Mouse (Mus musculus) midbrain, embryonic 13.5 days (tissue): Measurements from ENCODE around the gene Psmb3. TPM values are rescaled to one million over a fixed set of nuclear protein-coding genes. Genes with fewer than 3 reads are reported as not detected.
"Not testable (repeated sequence)": the region's sequence is repeated elsewhere in the genome, so short reads cannot be mapped to it uniquely, and the experiment has no call there.

Source experiments
- ATAC-seq: fragments of 200-750 bp; cut with Nextera tagmentation; 2 replicates; pipeline ENCODE4 v1.8.0; 2017; ENCODE audit warnings: mild to moderate bottlenecking, moderate TSS enrichment, moderate library complexity
- H3K27ac ChIP-seq: fragments of 300-500 bp; sonication (generic); 2 replicates; pipeline ENCODE4 v1.5.1; 2015; ENCODE audit warnings: inconsistent platforms, mild to moderate bottlenecking, moderate library complexity
- H3K27me3 ChIP-seq: fragments of 300-500 bp; sonication (generic); 2 replicates; pipeline ENCODE4 v1.6.1; 2015; ENCODE audit warnings: mild to moderate bottlenecking, inconsistent platforms
- H3K36me3 ChIP-seq: fragments of 300-500 bp; sonication (generic); 2 replicates; pipeline ENCODE4 v1.6.1; 2015; ENCODE audit warnings: mild to moderate bottlenecking, inconsistent platforms
- H3K4me1 ChIP-seq: fragments of 300-500 bp; sonication (generic); replicated peaks from 2 replicates; pipeline ENCODE4 v1.6.1; 2015; ENCODE audit warnings: inconsistent platforms
- H3K4me2 ChIP-seq: fragments of 300-500 bp; sonication (generic); replicated peaks from 2 replicates; pipeline ENCODE4 v1.6.1; 2015; ENCODE audit warnings: moderate library complexity, mild to moderate bottlenecking, inconsistent platforms
- H3K4me3 ChIP-seq: fragments of 300-500 bp; sonication (generic); replicated peaks from 2 replicates; pipeline ENCODE4 v1.5.1; 2015; ENCODE audit warnings: mild to moderate bottlenecking, inconsistent platforms
- H3K9ac ChIP-seq: fragments of 300-500 bp; sonication (generic); replicated peaks from 2 replicates; pipeline ENCODE4 v1.6.1; 2015; ENCODE audit warnings: mild to moderate bottlenecking, inconsistent platforms
- H3K9me3 ChIP-seq: fragments of 300-500 bp; sonication (generic); 2 replicates; pipeline ENCODE4 v1.6.1; 2016; ENCODE audit warnings: mild to moderate bottlenecking, inconsistent platforms
- WGBS: fragments of 180-500 bp; shearing (Covaris S2); methylation state at CpG from one replicate; pipeline ENCODE4 v1.1.7; 2015; 5-methylcytosine and 5-hydroxymethylcytosine counted together
- polyA plus RNA-seq: library from polyadenylated mRNA; unstranded; fragments of >200 nt; fragmentation: Nextera tagmentation; extraction: Ambion mirVana; gene quantifications from 2 replicates; pipeline ENCODE4 v1.2.1, GENCODE M21; 2015

Gene Psmb3
- 503 and 505 TPM in 2 replicates for polyA plus RNA-seq

DNA sequence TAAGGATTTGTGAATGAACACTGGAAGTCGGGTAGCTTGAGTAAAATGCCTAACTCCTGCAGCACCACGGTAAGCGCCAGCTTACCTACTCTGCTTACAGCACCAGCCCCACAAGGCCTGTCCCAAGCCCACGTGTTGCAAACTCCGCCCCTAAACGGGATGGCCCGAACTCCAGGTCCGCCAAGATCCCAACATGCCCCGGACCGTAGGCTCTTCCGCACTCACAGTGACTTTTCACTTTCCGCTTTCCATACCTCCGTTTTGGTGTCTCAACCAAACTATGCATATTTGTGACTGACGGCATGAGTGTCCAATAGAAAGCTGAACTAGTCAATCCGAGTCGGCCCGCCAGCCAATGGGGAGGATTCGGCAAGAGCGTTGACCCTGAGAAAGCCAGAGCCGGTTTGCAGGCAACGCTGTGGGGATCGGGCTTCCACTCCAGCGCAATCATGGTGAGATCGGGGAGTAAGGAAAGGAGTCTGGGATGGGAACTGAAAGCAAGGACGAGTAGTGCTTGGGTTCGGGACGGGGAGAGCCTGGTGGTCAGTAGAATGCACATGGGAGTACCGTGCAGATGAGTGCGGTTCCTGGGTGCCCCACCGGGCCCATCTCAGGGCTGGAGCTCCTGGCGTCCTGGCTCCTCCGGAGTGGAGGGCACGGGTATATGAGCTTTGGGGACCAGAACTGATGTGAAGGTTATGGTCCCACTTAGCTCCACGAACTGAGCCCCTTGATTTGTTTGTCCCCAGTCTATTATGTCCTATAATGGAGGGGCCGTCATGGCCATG lies at the start of gene Psmb3:
Gene Psmb3 (plus strand): TSS at position 361 of the 788 bp plus-strand sequence.
- peak within 1 kb of the TSS; percentile 77 for H3K4me3 ChIP-seq
- ATAC-seq, result peak; percentile 90
- peak within 1 kb of the TSS; percentile 94 for H3K4me2 ChIP-seq
- H3K27ac ChIP-seq, result peak within 1 kb of the TSS; percentile 85
- no peaks in the 10 kb centered on the region for H3K9me3 ChIP-seq
- H3K4me1 ChIP-seq, result peaks cover 31% of the 10 kb centered on the region
- peaks cover 28% of the 10 kb centered on the region for H3K36me3 ChIP-seq
- no peaks in the 10 kb centered on the region for H3K27me3 ChIP-seq
- H3K9ac ChIP-seq, result peak within 1 kb of the TSS; percentile 88
- under 1% methylated on average over 35 of the region's 35 CpGs for WGBS

DNA sequence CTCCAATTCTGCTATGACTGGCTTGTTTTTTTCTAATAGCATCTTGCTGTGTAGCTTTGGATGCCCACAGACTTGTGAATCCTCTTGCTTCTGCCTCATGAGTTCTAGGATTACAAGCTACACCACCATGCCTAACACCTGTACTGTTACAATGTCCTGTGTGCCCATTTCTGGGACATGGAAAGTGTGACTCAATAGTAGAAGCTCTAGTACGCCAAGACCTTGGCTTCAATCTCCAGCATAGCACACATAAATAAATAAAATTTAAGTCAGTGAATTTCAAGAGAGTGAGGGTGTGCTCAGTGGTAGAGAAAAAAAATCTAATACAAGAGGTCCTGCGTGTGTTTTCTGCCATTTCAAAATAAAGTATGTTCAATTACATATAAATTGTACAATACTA lies 49.0 kb upstream of the Psmb3 start:
- H3K27me3 ChIP-seq, result no peaks in the 10 kb centered on the region
- no peak for ATAC-seq
- no peak overlapping the region for H3K4me2 ChIP-seq
- peaks cover 4% of the 10 kb centered on the region for H3K4me1 ChIP-seq
- H3K4me3 ChIP-seq, result no peak overlapping the region
- H3K27ac ChIP-seq, result no peak overlapping the region
- no peaks in the 10 kb centered on the region for H3K36me3 ChIP-seq
- H3K9me3 ChIP-seq, result no peaks in the 10 kb centered on the region
- no peak overlapping the region for H3K9ac ChIP-seq
- WGBS, result 97% methylated on average over 2 of the region's 2 CpGs

GRCm38 (mm10) chr11:97656269-97656971 lies 46.8 kb upstream of the Psmb3 start:
- Histone ChIP-seq H3K27me3 (peaks cover 9% of the 10 kb centered on the region), H3K36me3 (no peaks in the 10 kb centered on the region), H3K9ac (no peak overlapping the region), H3K4me1 (peaks cover 21% of the 10 kb centered on the region), H3K27ac (no peak overlapping the region), H3K4me2 (no peak overlapping the region), H3K9me3 (no peaks in the 10 kb centered on the region), H3K4me3 (no peak overlapping the region)
- ATAC-seq, result no peak
- 74% methylated on average over 14 of the region's 14 CpGs for WGBS

GRCm38 (mm10) chr11:97657184-97657945 lies 45.8 kb upstream of the Psmb3 start:
- H3K27ac ChIP-seq, result no peak overlapping the region
- H3K4me3 ChIP-seq, result no peak overlapping the region
- H3K27me3 ChIP-seq, result peaks cover 19% of the 10 kb centered on the region
- WGBS, result 58% methylated on average over 4 of the region's 6 CpGs
- ATAC-seq, result no peak
- H3K4me2 ChIP-seq, result no peak overlapping the region
- peaks cover 30% of the 10 kb centered on the region for H3K4me1 ChIP-seq
- H3K9me3 ChIP-seq, result no peaks in the 10 kb centered on the region
- H3K36me3 ChIP-seq, result no peaks in the 10 kb centered on the region
- H3K9ac ChIP-seq, result no peak overlapping the region

DNA sequence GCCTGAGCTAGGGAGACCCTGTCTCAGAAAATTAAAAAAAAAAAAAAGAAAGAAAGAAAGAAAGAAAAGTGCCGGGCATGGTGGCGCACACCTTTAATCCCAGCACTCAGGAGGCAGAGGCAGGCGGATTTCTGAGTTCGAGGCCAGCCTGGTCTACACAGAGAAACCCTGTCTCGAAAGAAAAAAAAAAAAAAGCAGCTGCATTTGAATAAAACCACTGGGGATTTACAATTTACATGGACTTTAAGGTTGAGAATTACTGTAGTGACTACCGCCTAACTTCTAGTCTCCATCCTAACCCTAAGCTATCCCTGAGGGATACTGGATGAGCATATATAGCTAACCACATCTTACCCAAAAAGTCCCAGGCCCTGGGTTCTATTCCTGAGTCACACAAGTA lies 45.2 kb upstream of the Psmb3 start:
- H3K27ac ChIP-seq, H3K36me3 ChIP-seq, ATAC-seq, H3K9ac ChIP-seq, H3K4me2 ChIP-seq, H3K9me3 ChIP-seq, H3K4me3 ChIP-seq: not testable (repeated sequence)
- H3K27me3 ChIP-seq, result peaks cover 20% of the 10 kb centered on the region
- 90% methylated on average over 6 of the region's 6 CpGs for WGBS
- H3K4me1 ChIP-seq, result peaks cover 35% of the 10 kb centered on the region

GRCm38 (mm10) chr11:97658751-97659266 lies 44.4 kb upstream of the Psmb3 start:
- Histone ChIP-seq H3K27ac (no peak overlapping the region), H3K4me3 (peak overlapping the region; percentile 93), H3K36me3 (no peaks in the 10 kb centered on the region), H3K4me2 (peak overlapping the region; percentile 83), H3K9me3 (no peaks in the 10 kb centered on the region), H3K9ac (no peak overlapping the region), H3K4me1 (peaks cover 35% of the 10 kb centered on the region), H3K27me3 (peaks cover 20% of the 10 kb centered on the region)
- ATAC-seq, result no peak
- WGBS, result 77% methylated on average over 11 of the region's 11 CpGs

DNA sequence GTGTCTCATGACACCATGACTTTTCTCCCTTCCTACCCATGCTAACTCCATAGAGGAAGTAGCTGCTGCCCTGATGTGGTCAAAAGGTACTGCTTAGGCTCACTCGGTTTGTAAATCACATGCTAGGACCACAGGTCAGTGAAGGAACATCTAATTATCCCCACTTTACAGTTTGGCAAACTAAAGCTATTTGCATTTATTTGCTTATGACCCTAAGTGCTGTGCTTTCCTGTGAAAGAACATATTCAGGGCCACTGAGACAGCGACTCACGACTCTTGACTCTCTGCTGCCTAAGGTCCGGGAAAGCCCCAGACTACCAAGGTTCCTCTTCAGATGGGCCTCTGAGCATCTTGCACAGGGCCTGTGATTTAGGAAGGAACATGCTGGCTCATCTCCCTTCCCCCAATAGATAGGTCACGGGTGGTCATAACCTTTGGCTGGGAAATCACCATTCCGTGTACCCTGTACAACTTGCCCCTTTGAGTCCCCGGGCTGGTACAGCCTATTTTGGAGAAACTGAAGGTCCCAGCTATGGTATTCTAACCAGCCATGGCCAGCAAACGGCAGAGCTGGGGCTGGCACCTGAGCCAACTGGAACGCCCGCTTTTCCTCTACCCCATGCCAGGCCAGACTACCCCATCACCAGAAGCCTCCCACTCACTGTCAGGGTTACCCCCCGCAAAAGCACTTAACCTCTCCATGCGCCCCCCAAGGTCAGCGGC lies 43.8 kb upstream of the Psmb3 start:
- Histone ChIP-seq H3K4me3 (peak overlapping the region; percentile 93), H3K9ac (peak overlapping the region; percentile 86), H3K9me3 (no peaks in the 10 kb centered on the region), H3K4me2 (peak overlapping the region; percentile 83), H3K4me1 (peaks cover 39% of the 10 kb centered on the region), H3K36me3 (no peaks in the 10 kb centered on the region), H3K27ac (peak overlapping the region; percentile 58), H3K27me3 (peaks cover 20% of the 10 kb centered on the region)
- WGBS, result 11% methylated on average over 13 of the region's 13 CpGs
- no peak for ATAC-seq

GRCm38 (mm10) chr11:97659990-97660714 lies 43.0 kb upstream of the Psmb3 start:
- peak; percentile 89 for ATAC-seq
- peak overlapping the region; percentile 58 for H3K27ac ChIP-seq
- H3K9ac ChIP-seq, result peak overlapping the region; percentile 86
- H3K9me3 ChIP-seq, result no peaks in the 10 kb centered on the region
- H3K36me3 ChIP-seq, result no peaks in the 10 kb centered on the region
- H3K4me3 ChIP-seq, result peak overlapping the region; percentile 93
- WGBS, result under 1% methylated on average over 66 of the region's 78 CpGs
- peak overlapping the region; percentile 83 for H3K4me2 ChIP-seq
- H3K4me1 ChIP-seq, result peaks cover 47% of the 10 kb centered on the region
- peaks cover 20% of the 10 kb centered on the region for H3K27me3 ChIP-seq

DNA sequence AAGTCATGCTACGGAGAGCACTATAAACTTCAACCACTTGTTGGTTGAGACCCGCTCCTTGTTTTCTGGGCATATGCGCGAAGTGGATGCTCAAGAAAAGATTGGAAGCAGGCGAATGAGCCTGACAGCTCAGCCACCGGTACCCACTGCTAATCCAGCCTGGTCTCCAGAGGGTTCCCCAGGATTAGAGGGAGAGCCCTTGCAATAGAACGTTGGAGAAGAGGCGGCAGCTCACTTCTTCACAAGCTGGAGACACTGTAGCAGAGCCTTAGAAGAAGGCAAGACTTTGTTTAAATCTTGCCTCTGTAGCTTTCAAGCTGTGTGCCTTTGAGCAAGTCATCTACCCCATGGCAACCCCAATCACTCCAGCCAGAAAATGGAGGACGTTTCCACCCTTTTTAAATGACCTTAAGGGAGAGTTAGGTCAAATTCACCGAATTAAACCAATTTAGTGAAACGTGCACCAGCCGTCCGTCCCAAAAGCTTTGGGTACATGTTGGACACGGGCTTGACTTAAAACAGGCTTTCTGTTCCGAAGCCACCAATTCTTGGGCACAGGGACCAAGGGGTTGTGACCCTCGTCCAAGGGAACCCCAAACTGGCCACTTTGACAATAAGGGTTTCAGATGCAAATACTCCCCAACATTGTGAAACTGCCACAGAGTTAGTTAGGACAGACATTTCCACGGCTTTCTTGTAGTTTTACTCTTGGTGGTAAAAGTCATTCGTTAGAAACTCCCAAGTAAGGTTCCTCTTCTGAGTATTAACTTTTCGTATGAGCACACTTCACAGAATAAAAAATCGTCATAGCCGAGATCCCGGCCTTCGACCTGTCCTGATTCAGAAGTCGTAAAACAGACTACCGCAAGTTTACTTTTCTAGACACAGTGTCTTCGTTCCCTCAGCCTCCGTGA lies 42.2 kb upstream of the Psmb3 start:
- Histone ChIP-seq H3K9me3 (no peaks in the 10 kb centered on the region), H3K27ac (no peak overlapping the region), H3K4me1 (peaks cover 52% of the 10 kb centered on the region), H3K27me3 (peaks cover 20% of the 10 kb centered on the region), H3K4me2 (peak overlapping the region; percentile 83), H3K36me3 (peaks cover 8% of the 10 kb centered on the region), H3K9ac (peak overlapping the region; percentile 86), H3K4me3 (peak overlapping the region; percentile 93)
- no peak for ATAC-seq
- 1% methylated on average over 27 of the region's 27 CpGs for WGBS

DNA sequence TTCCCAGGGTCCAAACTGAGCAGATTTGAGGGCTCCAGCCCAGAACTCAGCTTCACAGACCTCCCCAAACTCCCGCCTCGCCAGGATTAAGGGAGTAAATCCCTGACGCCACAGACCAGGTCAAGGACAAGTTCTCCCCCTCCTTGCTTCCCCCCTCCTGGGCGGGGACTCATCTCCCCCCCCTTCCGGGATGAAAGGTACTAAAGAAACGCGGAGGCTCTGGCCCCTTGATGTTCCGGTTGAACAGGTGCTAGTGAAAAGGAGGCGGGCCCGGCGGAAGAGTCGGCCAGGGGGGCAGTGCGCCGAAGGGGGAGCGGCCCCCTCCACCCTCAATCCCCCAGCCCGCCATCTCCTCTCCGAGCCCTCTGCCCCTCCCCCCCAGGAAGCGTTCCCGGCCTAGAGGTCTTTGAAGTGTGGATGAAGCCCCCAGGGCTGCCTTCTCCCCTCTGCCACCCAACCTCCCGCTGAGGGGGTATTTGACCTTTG lies 41.5 kb upstream of the Psmb3 start:
- Histone ChIP-seq H3K9ac (0 out of 2 replicates have a peak overlapping the region, but pooled peaks have one; percentile 14), H3K4me1 (peaks cover 52% of the 10 kb centered on the region), H3K4me2 (peak overlapping the region; percentile 83), H3K36me3 (peaks cover 13% of the 10 kb centered on the region), H3K9me3 (no peaks in the 10 kb centered on the region), H3K4me3 (peak overlapping the region; percentile 93), H3K27me3 (peaks cover 20% of the 10 kb centered on the region), H3K27ac (no peak overlapping the region)
- no peak for ATAC-seq
- 2% methylated on average over 20 of the region's 20 CpGs for WGBS
